Mouse (Mus musculus): ENCODE results near the gene Emc9. TPM values are rescaled to one million over a fixed set of nuclear protein-coding genes. Genes with fewer than 3 reads are reported as not detected.

The Emc9 gene
- polyA plus RNA-seq, 1 experiment, result 7.5 TPM

- Histone ChIP-seq H3K27me3 (ENCODE audit: control insufficient read depth, insufficient read depth, insufficient read length) (no peaks in the 10 kb centered on the region), H3K79me3 (ENCODE audit: low read depth) (peaks cover 5% of the 10 kb centered on the region), H3ac (ENCODE audit: control insufficient read depth, insufficient read length, low read depth) (no peak overlapping the region), H3K79me2 (ENCODE audit: control insufficient read depth, insufficient read depth) (peaks cover 16% of the 10 kb centered on the region), H3K4me3 (ENCODE audit: insufficient read depth, poor library complexity, severe bottlenecking) (no peak overlapping the region), H3K36me3 (ENCODE audit: control insufficient read depth, insufficient read depth) (peaks cover 13% of the 10 kb centered on the region)
- TF ChIP-seq MAX (IDR thresholded peaks at IDR 0.05) (no peak), USF1 (IDR thresholded peaks at IDR 0.05; ENCODE audit: low read depth) (no peak), MYOG (IDR thresholded peaks at IDR 0.05; ENCODE audit: control insufficient read depth, extremely low read depth, insufficient read length) (no peak), CEBPB (IDR thresholded peaks at IDR 0.05; ENCODE audit: low read depth) (no peak), MYOD1 (IDR thresholded peaks at IDR 0.05; ENCODE audit: control insufficient read depth, insufficient read length, low read depth) (no peak)
Observed at GRCm38 (mm10) chr14:55586149-55586548, 1.0 kb upstream of the Emc9 start.

DNA sequence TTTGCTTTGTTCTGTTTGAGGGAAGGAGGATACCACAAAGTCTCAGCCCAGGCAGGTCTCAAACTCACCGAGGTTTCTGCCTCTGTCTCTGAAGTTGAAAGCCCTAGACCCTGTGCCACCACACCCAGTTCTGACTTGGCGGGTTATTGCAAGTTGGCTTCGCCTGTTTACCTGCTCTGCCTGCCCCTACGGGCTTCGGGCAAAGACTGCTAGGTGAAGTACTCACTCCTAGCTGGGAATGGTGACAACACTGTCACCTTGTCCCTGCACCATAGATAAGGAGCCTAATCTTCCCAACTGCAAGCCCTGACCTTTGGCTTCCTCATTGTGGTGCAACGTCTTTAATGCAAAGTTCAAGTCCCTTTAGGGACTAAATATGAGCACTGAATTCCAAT lies 461 bp upstream of the Emc9 start:
- TF ChIP-seq CEBPB (IDR thresholded peaks at IDR 0.05; ENCODE audit: low read depth) (no peak), MAX (IDR thresholded peaks at IDR 0.05) (no peak), MYOD1 (IDR thresholded peaks at IDR 0.05; ENCODE audit: control insufficient read depth, insufficient read length, low read depth) (no peak), USF1 (IDR thresholded peaks at IDR 0.05; ENCODE audit: low read depth) (no peak), CTCF (IDR thresholded peaks at IDR 0.05; ENCODE audit: control insufficient read depth, insufficient read depth, insufficient read length) (no peak), MYOG (IDR thresholded peaks at IDR 0.05; ENCODE audit: control insufficient read depth, extremely low read depth, insufficient read length) (no peak), FOSL1 (IDR thresholded peaks at IDR 0.05; ENCODE audit: insufficient read depth, low read length, poor library complexity, severe bottlenecking) (no peak)
- Histone ChIP-seq H3K27me3 (ENCODE audit: control insufficient read depth, insufficient read depth, insufficient read length) (no peaks in the 10 kb centered on the region), H3K4me3 (ENCODE audit: insufficient read depth, poor library complexity, severe bottlenecking) (no peak overlapping the region), H3K79me3 (ENCODE audit: low read depth) (peaks cover 5% of the 10 kb centered on the region), H3ac (ENCODE audit: control insufficient read depth, insufficient read length, low read depth) (no peak overlapping the region), H3K79me2 (ENCODE audit: control insufficient read depth, insufficient read depth) (peaks cover 15% of the 10 kb centered on the region), H3K36me3 (ENCODE audit: control insufficient read depth, insufficient read depth) (peaks cover 13% of the 10 kb centered on the region)

DNA sequence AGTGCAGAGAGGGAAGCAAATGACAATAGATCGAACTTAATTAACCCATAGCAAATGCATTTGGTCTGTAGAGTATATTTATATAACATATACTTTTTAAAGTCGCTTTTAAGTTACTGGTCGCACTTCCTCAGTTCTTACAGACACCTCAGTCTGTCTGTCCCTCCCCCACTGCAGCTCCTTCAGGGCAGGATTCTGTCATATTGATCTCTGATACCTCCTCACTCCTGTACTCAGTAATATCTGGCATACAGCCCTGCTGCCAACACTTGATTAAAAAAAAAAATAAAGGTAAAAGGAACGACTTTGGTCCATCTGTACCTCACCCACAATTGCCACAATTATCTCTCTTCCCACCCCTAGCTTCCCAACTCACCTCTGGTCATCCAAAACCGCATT lies 800 bp downstream of the Emc9 start:
- Histone ChIP-seq H3K79me2 (ENCODE audit: control insufficient read depth, insufficient read depth) (peaks cover 2% of the 10 kb centered on the region), H3K4me3 (ENCODE audit: insufficient read depth, poor library complexity, severe bottlenecking) (no peak overlapping the region), H3K36me3 (ENCODE audit: control insufficient read depth, insufficient read depth) (peaks cover 13% of the 10 kb centered on the region), H3K27me3 (ENCODE audit: control insufficient read depth, insufficient read depth, insufficient read length) (no peaks in the 10 kb centered on the region), H3K79me3 (ENCODE audit: low read depth) (no peaks in the 10 kb centered on the region), H3ac (ENCODE audit: control insufficient read depth, insufficient read length, low read depth) (no peak overlapping the region)
- TF ChIP-seq MAX (IDR thresholded peaks at IDR 0.05) (no peak), CEBPB (IDR thresholded peaks at IDR 0.05; ENCODE audit: low read depth) (no peak), MYOD1 (IDR thresholded peaks at IDR 0.05; ENCODE audit: control insufficient read depth, insufficient read length, low read depth) (no peak), FOSL1 (IDR thresholded peaks at IDR 0.05; ENCODE audit: insufficient read depth, low read length, poor library complexity, severe bottlenecking) (no peak), CTCF (IDR thresholded peaks at IDR 0.05; ENCODE audit: control insufficient read depth, insufficient read depth, insufficient read length) (no peak), MYOG (IDR thresholded peaks at IDR 0.05; ENCODE audit: control insufficient read depth, extremely low read depth, insufficient read length) (no peak), USF1 (IDR thresholded peaks at IDR 0.05; ENCODE audit: low read depth) (no peak)

GRCm38 (mm10) chr14:55581981-55582681 lies 3.0 kb downstream of the Emc9 start:
- H3K79me3 ChIP-seq (ENCODE audit: low read depth), result no peaks in the 10 kb centered on the region
- H3K27me3 ChIP-seq (ENCODE audit: control insufficient read depth, insufficient read depth, insufficient read length), result no peaks in the 10 kb centered on the region
- no peaks in the 10 kb centered on the region for H3K79me2 ChIP-seq (ENCODE audit: control insufficient read depth, insufficient read depth)
- no peak for TF ChIP-seq CEBPB (IDR thresholded peaks at IDR 0.05; ENCODE audit: low read depth)
- TF ChIP-seq CTCF (IDR thresholded peaks at IDR 0.05; ENCODE audit: control insufficient read depth, insufficient read depth, insufficient read length), result no peak
- TF ChIP-seq MAX (IDR thresholded peaks at IDR 0.05), result no peak
- no peak for TF ChIP-seq USF1 (IDR thresholded peaks at IDR 0.05; ENCODE audit: low read depth)
- TF ChIP-seq MYOG (IDR thresholded peaks at IDR 0.05; ENCODE audit: control insufficient read depth, extremely low read depth, insufficient read length), result no peak
- TF ChIP-seq FOSL1 (IDR thresholded peaks at IDR 0.05; ENCODE audit: insufficient read depth, low read length, poor library complexity, severe bottlenecking), result no peak
- TF ChIP-seq MYOD1 (IDR thresholded peaks at IDR 0.05; ENCODE audit: control insufficient read depth, insufficient read length, low read depth), result no peak
- no peak overlapping the region for H3K4me3 ChIP-seq (ENCODE audit: insufficient read depth, poor library complexity, severe bottlenecking)
- no peak overlapping the region for H3ac ChIP-seq (ENCODE audit: control insufficient read depth, insufficient read length, low read depth)
- H3K36me3 ChIP-seq (ENCODE audit: control insufficient read depth, insufficient read depth), result peaks cover 3% of the 10 kb centered on the region

DNA sequence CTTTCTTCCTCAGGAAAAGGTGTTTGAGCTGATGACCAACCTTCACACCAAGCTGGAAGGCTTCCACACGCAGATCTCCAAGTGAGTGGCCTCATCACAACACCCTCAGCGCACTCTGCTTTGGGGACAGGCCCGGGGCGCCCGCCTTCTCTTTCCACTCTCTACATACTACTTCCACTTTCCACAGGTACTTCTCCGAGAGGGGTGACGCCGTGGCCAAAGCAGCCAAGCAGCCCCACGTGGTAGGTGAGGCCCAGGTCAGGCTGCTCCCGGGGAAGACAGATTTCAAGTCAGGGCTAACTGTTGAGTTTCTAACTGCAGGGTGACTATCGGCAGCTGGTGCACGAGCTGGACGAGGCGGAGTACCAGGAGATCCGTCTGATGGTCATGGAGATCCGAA lies 4.4 kb downstream of the Emc9 start:
- Histone ChIP-seq H3ac (ENCODE audit: control insufficient read depth, insufficient read length, low read depth) (no peak overlapping the region), H3K4me3 (ENCODE audit: insufficient read depth, poor library complexity, severe bottlenecking) (no peak overlapping the region), H3K79me3 (ENCODE audit: low read depth) (no peaks in the 10 kb centered on the region), H3K79me2 (ENCODE audit: control insufficient read depth, insufficient read depth) (no peaks in the 10 kb centered on the region), H3K36me3 (ENCODE audit: control insufficient read depth, insufficient read depth) (peaks cover 3% of the 10 kb centered on the region), H3K27me3 (ENCODE audit: control insufficient read depth, insufficient read depth, insufficient read length) (no peaks in the 10 kb centered on the region)
- no peak for TF ChIP-seq USF1 (IDR thresholded peaks at IDR 0.05; ENCODE audit: low read depth)
- no peak for TF ChIP-seq MYOD1 (IDR thresholded peaks at IDR 0.05; ENCODE audit: control insufficient read depth, insufficient read length, low read depth)
- TF ChIP-seq MYOG (IDR thresholded peaks at IDR 0.05; ENCODE audit: control insufficient read depth, extremely low read depth, insufficient read length), result no peak
- no peak for TF ChIP-seq CEBPB (IDR thresholded peaks at IDR 0.05; ENCODE audit: low read depth)
- TF ChIP-seq FOSL1 (IDR thresholded peaks at IDR 0.05; ENCODE audit: insufficient read depth, low read length, poor library complexity, severe bottlenecking), result no peak
- TF ChIP-seq MAX (IDR thresholded peaks at IDR 0.05), result no peak
- no peak for TF ChIP-seq CTCF (IDR thresholded peaks at IDR 0.05; ENCODE audit: control insufficient read depth, insufficient read depth, insufficient read length)
